In genomic region chr5:115028920-115029319, GRCm38 (mm10) we compare ENCODE assay signal across 23 mouse cellular contexts. TPM values are rescaled to one million over a fixed set of nuclear protein-coding genes. Genes with fewer than 3 reads are reported as not detected.
"Had no signal": no experiment of that assay in that cellular context is flagged by ENCODE, and none has a peak within 500 bp of the region (broad histone marks: within the 10 kb centered on the region; RNA-seq: fewer than 3 reads in every experiment).

No protein-coding gene starts in this region.

- H3K4me3 ChIP-seq: liver, embryonic 12.5 days; lung, embryonic 15.5 days; midbrain, embryonic 10.5 days; midbrain, embryonic 13.5 days; midbrain, embryonic 15.5 days; myocyte; neural tube, embryonic 13.5 days; neural tube, embryonic 15.5 days had no signal

- H3K27ac ChIP-seq: liver, embryonic 14.5 days; lung, embryonic 15.5 days; midbrain, embryonic 10.5 days; midbrain, embryonic 13.5 days; midbrain, embryonic 15.5 days; neural tube, embryonic 13.5 days; neural tube, embryonic 15.5 days had no signal

- DNase-seq: lung, adult 18-20 months; lung, postnatal 14 days; lung, postnatal 4 days; retina, postnatal 1 day; right cerebral cortex, adult 18-20 months; right cerebral cortex, postnatal 25 days; right cerebral cortex, postnatal 4 days; spleen, adult 18-20 months; thymus, adult 18-20 months; thymus, postnatal 14 days; thymus, postnatal 36 days had no signal

- H3K27me3 ChIP-seq: liver, embryonic 12.5 days; lung, embryonic 15.5 days; midbrain, embryonic 13.5 days; midbrain, embryonic 15.5 days; neural tube, embryonic 13.5 days; neural tube, embryonic 15.5 days had no signal

- H3K9ac ChIP-seq: liver, embryonic 12.5 days; liver, embryonic 14.5 days; lung, embryonic 15.5 days; midbrain, embryonic 13.5 days; midbrain, embryonic 15.5 days; neural tube, embryonic 13.5 days; neural tube, embryonic 15.5 days had no signal

- H3K36me3 ChIP-seq: lung, embryonic 15.5 days; midbrain, embryonic 13.5 days; midbrain, embryonic 15.5 days; neural tube, embryonic 13.5 days; neural tube, embryonic 15.5 days had no signal

- H3K9me3 ChIP-seq: liver, embryonic 12.5 days; lung, embryonic 15.5 days; midbrain, embryonic 10.5 days; midbrain, embryonic 13.5 days; midbrain, embryonic 15.5 days; neural tube, embryonic 13.5 days; neural tube, embryonic 15.5 days had no signal

RNA-seq across cellular contexts. Expression of gene Hnf1a, which starts 58.0 kb away (rescaled TPM):
- total RNA-seq: megakaryocyte, adult 5-6 weeks; megakaryocyte-erythroid progenitor cell, adult 5-6 weeks had no signal
- polyA plus RNA-seq: midbrain, embryonic 13.5 days; myocyte; neural tube, embryonic 11.5 days had no signal
